Mouse (Mus musculus) liver, adult 2 months (tissue): ENCODE measurements around the gene Lrrfip1. TPM values are rescaled to one million over a fixed set of nuclear protein-coding genes. Genes with fewer than 3 reads are reported as not detected.

Experiments
- DNase-seq: peaks from one replicate; pipeline ENCODE4 v3.0.0-alpha.2; 2011; ENCODE audit warnings: low read depth, low spot score; ENCODE audit errors: extremely low read depth
- H3K27ac ChIP-seq: fragments of 200-500 bp; replicated peaks from 2 replicates; pipeline ENCODE4 v1.5.1; 2012; ENCODE audit warnings: low read depth, mild to moderate bottlenecking, control low read depth, inconsistent platforms, low read length; ENCODE audit not compliant: insufficient read depth
- H3K27me3 ChIP-seq: fragments of 200-500 bp; 2 replicates; pipeline ENCODE4 v1.6.1; 2012; ENCODE audit warnings: mild to moderate bottlenecking, moderate library complexity, low read length, inconsistent platforms; ENCODE audit not compliant: control insufficient read depth, insufficient read depth
- H3K36me3 ChIP-seq: fragments of 200-500 bp; 2 replicates; pipeline ENCODE4 v1.6.1; 2012; ENCODE audit warnings: low read length, inconsistent platforms; ENCODE audit not compliant: control insufficient read depth, insufficient read depth
- H3K4me1 ChIP-seq: fragments of 200-500 bp; 2 replicates; pipeline ENCODE4 v1.6.1; 2011; ENCODE audit warnings: low read length; ENCODE audit not compliant: control insufficient read depth, insufficient read depth
- H3K4me3 ChIP-seq: fragments of 200-500 bp; 2 replicates; pipeline ENCODE4 v1.5.1; 2011; ENCODE audit warnings: low read depth, mild to moderate bottlenecking, control low read depth, low read length, moderate library complexity; ENCODE audit not compliant: insufficient read depth
- H3K79me2 ChIP-seq: fragments of 200-500 bp; 2 replicates; pipeline ENCODE4 v1.6.1; 2012; ENCODE audit warnings: inconsistent platforms, mild to moderate bottlenecking, low read length, moderate library complexity; ENCODE audit not compliant: control insufficient read depth, insufficient read depth
- H3K9ac ChIP-seq: fragments of 200-500 bp; 2 replicates; pipeline ENCODE4 v1.6.1; 2012; ENCODE audit warnings: low read depth, mild to moderate bottlenecking, control low read depth, inconsistent platforms, low read length
- CTCF ChIP-seq: fragments of 200-500 bp; IDR thresholded peaks from 2 replicates; pipeline ENCODE4 v1.5.1; 2011; ENCODE audit warnings: low read depth, low read length, control low read depth
- POLR2A ChIP-seq: fragments of 200-500 bp; IDR thresholded peaks from 2 replicates; pipeline ENCODE4 v1.6.1; 2011; ENCODE audit warnings: low read length, control low read depth; ENCODE audit not compliant: insufficient read depth; ENCODE audit errors: extremely low read depth
- WGBS: fragments of 180-500 bp; shearing (Covaris S2); methylation state at CpG from one replicate; pipeline ENCODE4 v1.1.7; 2018; 5-methylcytosine and 5-hydroxymethylcytosine counted together
- polyA plus RNA-seq: library from polyadenylated mRNA; depleted of rRNA; stranded (reverse); fragments of >200 nt; gene quantifications from 2 replicates; pipeline ENCODE4 v1.2.3, GENCODE M21; 2012
- total RNA-seq: library from RNA; depleted of rRNA; stranded (reverse); fragments of >200 nt; gene quantifications from 2 replicates; pipeline ENCODE4 v1.2.3, GENCODE M21; 2014

Lrrfip1 gene
- total and polyA plus RNA-seq, 2 experiments: 4.8 to 22.4 TPM

GRCm38 (mm10) chr1:91085686-91086085, 87.1 kb downstream of the Lrrfip1 start:
- H3K9ac ChIP-seq: no peak overlapping the region
- TF ChIP-seq POLR2A (no peak), CTCF (no peak)
- no peaks in the 10 kb centered on the region for H3K4me1 ChIP-seq
- no peak overlapping the region for H3K4me3 ChIP-seq
- H3K27me3 ChIP-seq: no peaks in the 10 kb centered on the region
- 0 out of 2 replicates have a peak overlapping the region, but pooled peaks have one; percentile 19 for H3K27ac ChIP-seq
- WGBS: 49% methylated on average over 2 of the region's 2 CpGs
- peaks cover 6% of the 10 kb centered on the region; the same call in 1 of the 2 replicates for H3K79me2 ChIP-seq
- no peaks in the 10 kb centered on the region for H3K36me3 ChIP-seq
- DNase-seq: no peak

- Histone ChIP-seq H3K27me3 (no peaks in the 10 kb centered on the region), H3K36me3 (no peaks in the 10 kb centered on the region), H3K4me1 (no peaks in the 10 kb centered on the region; the same call in 1 of the 2 replicates), H3K27ac (no peak overlapping the region), H3K4me3 (no peak overlapping the region), H3K79me2 (peaks cover 6% of the 10 kb centered on the region; the same call in 1 of the 2 replicates), H3K9ac (no peak overlapping the region)
- no peak for DNase-seq
- TF ChIP-seq POLR2A (no peak), CTCF (no peak)
- 60% methylated on average over 3 of the region's 3 CpGs for WGBS
Observed at GRCm38 (mm10) chr1:91086325-91086724, 87.8 kb downstream of the Lrrfip1 start.

GRCm38 (mm10) chr1:91086748-91087147, 88.2 kb downstream of the Lrrfip1 start:
- TF ChIP-seq CTCF (no peak), POLR2A (no peak)
- Histone ChIP-seq H3K27me3 (no peaks in the 10 kb centered on the region), H3K4me1 (no peaks in the 10 kb centered on the region; the same call in 1 of the 2 replicates), H3K27ac (no peak overlapping the region), H3K79me2 (peaks cover 6% of the 10 kb centered on the region; the same call in 1 of the 2 replicates), H3K36me3 (no peaks in the 10 kb centered on the region), H3K4me3 (no peak overlapping the region), H3K9ac (no peak overlapping the region)
- WGBS: 84% methylated on average over 5 of the region's 5 CpGs
- DNase-seq: no peak

GRCm38 (mm10) chr1:91088027-91088426, 89.5 kb downstream of the Lrrfip1 start:
- peaks cover 6% of the 10 kb centered on the region; the same call in 1 of the 2 replicates for H3K79me2 ChIP-seq
- no peak overlapping the region for H3K27ac ChIP-seq
- no peaks in the 10 kb centered on the region for H3K27me3 ChIP-seq
- no peaks in the 10 kb centered on the region; the same call in 1 of the 2 replicates for H3K4me1 ChIP-seq
- no peak overlapping the region for H3K4me3 ChIP-seq
- WGBS: 90% methylated on average over 7 of the region's 7 CpGs
- DNase-seq: no peak
- H3K36me3 ChIP-seq: no peaks in the 10 kb centered on the region
- no peak overlapping the region for H3K9ac ChIP-seq
- TF ChIP-seq CTCF: no peak
- no peak for TF ChIP-seq POLR2A

GRCm38 (mm10) chr1:91088941-91089340, 90.4 kb downstream of the Lrrfip1 start:
- Histone ChIP-seq H3K27ac (no peak overlapping the region), H3K36me3 (no peaks in the 10 kb centered on the region), H3K4me1 (no peaks in the 10 kb centered on the region; the same call in 1 of the 2 replicates), H3K9ac (no peak overlapping the region), H3K27me3 (no peaks in the 10 kb centered on the region), H3K4me3 (no peak overlapping the region), H3K79me2 (peaks cover 6% of the 10 kb centered on the region; the same call in 1 of the 2 replicates)
- DNase-seq: no peak
- 83% methylated on average over 8 of the region's 8 CpGs for WGBS
- TF ChIP-seq CTCF (no peak), POLR2A (no peak)

GRCm38 (mm10) chr1:91090456-91090855, 91.9 kb downstream of the Lrrfip1 start:
- WGBS: 77% methylated on average over 6 of the region's 6 CpGs
- Histone ChIP-seq H3K36me3 (no peaks in the 10 kb centered on the region), H3K79me2 (peaks cover 3% of the 10 kb centered on the region; the same call in 1 of the 2 replicates), H3K27ac (no peak overlapping the region), H3K4me1 (peaks cover 2% of the 10 kb centered on the region), H3K9ac (no peak overlapping the region), H3K4me3 (no peak overlapping the region), H3K27me3 (no peaks in the 10 kb centered on the region)
- TF ChIP-seq POLR2A: no peak
- no peak for TF ChIP-seq CTCF
- no peak for DNase-seq
